Mouse (Mus musculus) hindbrain, embryonic 14.5 days (tissue): ENCODE results near the gene Olfml2a. TPM values are rescaled to one million over a fixed set of nuclear protein-coding genes. Genes with fewer than 3 reads are reported as not detected.

Source experiments
- ATAC-seq: fragments of 200-750 bp; cut with Nextera tagmentation; 2 replicates; pipeline ENCODE4 v1.8.0; 2017; ENCODE audit warnings: moderate number of reproducible peaks, mild to moderate bottlenecking, moderate TSS enrichment, moderate library complexity; ENCODE audit not compliant: low FRiP score
- DNase-seq: peaks from one replicate; pipeline ENCODE4 v3.0.0-alpha.2; 2015; ENCODE audit warnings: low spot score
- H3K27ac ChIP-seq: fragments of 300-500 bp; sonication (generic); 2 replicates; pipeline ENCODE4 v1.5.1; 2014; ENCODE audit warnings: mild to moderate bottlenecking, moderate library complexity
- H3K27me3 ChIP-seq: fragments of 300-500 bp; sonication (generic); 2 replicates; pipeline ENCODE4 v1.6.1; 2014; ENCODE audit warnings: mild to moderate bottlenecking, low read length, mixed read lengths; ENCODE audit not compliant: control insufficient read depth, insufficient read depth
- H3K36me3 ChIP-seq: fragments of 300-500 bp; sonication (generic); replicated peaks from 2 replicates; pipeline ENCODE4 v1.6.1; 2014; ENCODE audit not compliant: control insufficient read depth, insufficient read depth
- H3K4me1 ChIP-seq: fragments of 300-500 bp; sonication (generic); replicated peaks from 2 replicates; pipeline ENCODE4 v1.6.1; 2014; ENCODE audit warnings: antibody characterized with exemption, low read length, mixed read lengths; ENCODE audit not compliant: control insufficient read depth, insufficient read depth
- H3K4me2 ChIP-seq: fragments of 300-500 bp; sonication (generic); replicated peaks from 2 replicates; pipeline ENCODE4 v1.6.1; 2014; ENCODE audit warnings: mild to moderate bottlenecking, moderate library complexity
- H3K4me3 ChIP-seq: fragments of 300-500 bp; sonication (generic); replicated peaks from 2 replicates; pipeline ENCODE4 v1.5.1; 2014; ENCODE audit warnings: mild to moderate bottlenecking, low read length
- H3K9ac ChIP-seq: fragments of 300-500 bp; sonication (generic); 2 replicates; pipeline ENCODE4 v1.6.1; 2014
- H3K9me3 ChIP-seq: fragments of 300-500 bp; sonication (generic); 2 replicates; pipeline ENCODE4 v1.6.1; 2016; ENCODE audit warnings: low read length; ENCODE audit not compliant: control insufficient read depth
- WGBS: fragments of 180-500 bp; shearing (Covaris S2); extraction: QIAGEN DNeasy Blood & Tissue Kit; methylation state at CpG from one replicate; pipeline ENCODE4 v1.1.7; 2014; 5-methylcytosine and 5-hydroxymethylcytosine counted together
- polyA plus RNA-seq: library from polyadenylated mRNA; unstranded; fragments of >200 nt; fragmentation: Nextera tagmentation; extraction: Ambion mirVana; gene quantifications from 2 replicates; pipeline ENCODE4 v1.2.1, GENCODE M21; 2014

Olfml2a gene
- polyA plus RNA-seq, 1 experiment from 2014 or later = 4.6 TPM

- Histone ChIP-seq H3K4me2 (0 out of 2 replicates have a peak overlapping the region, but pooled peaks have one; percentile 6), H3K27me3 (peaks cover 6% of the 10 kb centered on the region; the same call in 1 of the 2 replicates), H3K9ac (no peak overlapping the region), H3K36me3 (no peaks in the 10 kb centered on the region), H3K4me3 (no peak overlapping the region), H3K4me1 (peaks cover 19% of the 10 kb centered on the region), H3K9me3 (no peaks in the 10 kb centered on the region), H3K27ac (no peak overlapping the region)
- DNase-seq (no peak), ATAC-seq (no peak)
- WGBS = 29% methylated on average over 3 of the region's 3 CpGs
Measured at GRCm38 (mm10) chr2:38923471-38923870, 8.3 kb upstream of the Olfml2a start.

GRCm38 (mm10) chr2:38923911-38924310 is 7.9 kb upstream of the Olfml2a start:
- Histone ChIP-seq H3K9ac (no peak overlapping the region), H3K9me3 (no peaks in the 10 kb centered on the region), H3K27ac (no peak overlapping the region), H3K4me3 (peak overlapping the region; percentile 88; the same call in 1 of the 2 replicates), H3K4me1 (peaks cover 19% of the 10 kb centered on the region), H3K36me3 (no peaks in the 10 kb centered on the region), H3K27me3 (peaks cover 6% of the 10 kb centered on the region; the same call in 1 of the 2 replicates), H3K4me2 (peak overlapping the region; percentile 96)
- 34% methylated on average over 2 of the region's 2 CpGs for WGBS
- ATAC-seq (no peak), DNase-seq (no peak)

- peak overlapping the region; percentile 88 for H3K4me3 ChIP-seq
- H3K9ac ChIP-seq = peak overlapping the region; percentile 84
- H3K9me3 ChIP-seq = no peaks in the 10 kb centered on the region
- DNase-seq (no peak), ATAC-seq (no peak)
- H3K4me2 ChIP-seq = peak overlapping the region; percentile 96
- no peaks in the 10 kb centered on the region for H3K36me3 ChIP-seq
- 4% methylated on average over 10 of the region's 10 CpGs for WGBS
- H3K4me1 ChIP-seq = peaks cover 19% of the 10 kb centered on the region
- peaks cover 6% of the 10 kb centered on the region; the same call in 1 of the 2 replicates for H3K27me3 ChIP-seq
- no peak overlapping the region for H3K27ac ChIP-seq
Measured at GRCm38 (mm10) chr2:38924571-38924970, 7.2 kb upstream of the Olfml2a start.

DNA sequence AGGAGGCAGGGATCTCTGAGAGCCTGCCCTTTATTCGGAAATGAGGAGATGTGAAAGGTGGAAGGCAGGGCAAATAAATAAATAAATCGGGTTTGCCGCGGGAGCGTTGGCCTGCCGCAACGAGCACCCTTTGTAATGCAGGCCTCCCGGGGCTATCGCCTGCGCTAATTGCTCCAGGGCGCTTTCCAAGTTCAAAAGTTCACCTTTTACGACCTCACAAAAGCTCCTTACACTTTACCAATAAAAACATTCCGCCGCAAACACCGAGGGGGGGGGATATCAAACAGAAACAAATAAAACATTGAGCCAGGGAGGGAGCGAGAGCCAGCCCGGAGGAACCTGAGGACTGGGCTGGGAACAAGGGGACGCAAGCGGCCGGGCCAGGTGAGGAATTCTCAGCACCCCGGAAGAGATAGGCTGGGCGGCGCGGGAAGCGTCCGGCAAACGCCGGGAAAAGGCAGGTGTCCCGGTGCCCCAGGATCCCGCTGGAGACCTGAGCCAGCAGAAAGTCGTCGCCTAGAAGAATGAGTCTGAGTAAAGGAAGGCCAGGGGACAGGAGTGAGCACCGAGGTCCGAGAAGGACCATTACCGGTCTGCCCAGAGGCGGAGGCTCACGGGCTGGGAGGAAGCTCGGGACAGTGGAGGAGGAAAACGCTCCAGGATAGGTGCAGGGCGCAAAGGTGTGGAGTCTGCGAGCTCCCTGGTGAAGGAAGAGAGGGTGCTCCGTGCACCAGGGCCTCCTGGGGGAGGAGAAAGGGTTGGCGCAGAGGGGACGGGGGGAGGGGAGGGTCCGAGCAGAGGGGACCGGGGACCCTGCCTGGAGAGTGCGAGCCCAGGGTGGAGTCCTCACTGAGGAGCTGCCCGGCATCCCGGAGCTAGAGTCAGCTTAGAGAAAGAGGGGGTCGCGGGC is 6.4 kb upstream of the Olfml2a start:
- Histone ChIP-seq H3K4me3 (peak overlapping the region; percentile 88), H3K4me2 (peak overlapping the region; percentile 96), H3K27me3 (peaks cover 6% of the 10 kb centered on the region; the same call in 1 of the 2 replicates), H3K9ac (peak overlapping the region; percentile 84), H3K4me1 (peaks cover 19% of the 10 kb centered on the region), H3K9me3 (no peaks in the 10 kb centered on the region), H3K36me3 (no peaks in the 10 kb centered on the region), H3K27ac (peak overlapping the region; percentile 30; the same call in 1 of the 2 replicates)
- ATAC-seq (peak; percentile 65), DNase-seq (no peak)
- under 1% methylated on average over 51 of the region's 51 CpGs for WGBS

DNA sequence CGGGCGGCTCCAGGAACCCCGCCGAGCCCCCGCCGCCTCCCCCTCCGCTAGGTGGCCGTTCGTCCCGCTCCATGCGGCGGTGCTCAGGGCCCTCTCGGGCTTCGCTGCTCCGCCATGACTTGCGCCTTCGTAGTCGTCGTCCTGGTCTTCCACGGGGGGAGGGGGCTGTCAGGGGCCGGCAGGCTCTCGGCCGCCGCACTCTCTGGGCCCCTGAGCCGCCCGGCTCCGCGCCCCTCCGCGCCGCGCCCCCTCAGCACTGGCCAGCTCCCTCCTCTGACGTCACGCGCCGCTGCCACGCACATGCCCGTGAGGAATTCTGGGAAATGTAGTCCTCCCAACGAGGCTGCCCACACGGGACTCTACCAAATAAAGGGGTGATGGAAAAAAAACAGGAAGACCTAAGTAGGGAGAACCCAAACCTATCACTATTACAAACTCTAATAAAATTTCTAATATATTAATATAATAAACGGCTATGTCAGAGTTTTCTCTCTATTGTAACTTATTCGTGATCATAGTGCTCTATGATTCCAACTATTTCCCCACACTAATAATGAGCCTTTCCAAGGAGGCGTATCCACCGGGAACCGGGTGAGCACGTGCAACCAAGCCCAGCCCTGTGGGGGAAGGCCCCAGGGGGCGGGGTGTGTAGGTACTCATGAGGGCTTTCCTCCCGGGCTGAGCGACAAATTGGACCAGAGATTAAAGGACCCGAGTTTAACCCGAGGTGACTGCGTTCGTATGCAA is 5.5 kb upstream of the Olfml2a start:
- peak; percentile 95 for ATAC-seq
- Histone ChIP-seq H3K4me2 (peak overlapping the region; percentile 96), H3K9me3 (no peaks in the 10 kb centered on the region), H3K27ac (peak overlapping the region; percentile 30; the same call in 1 of the 2 replicates), H3K36me3 (no peaks in the 10 kb centered on the region), H3K4me3 (peak overlapping the region; percentile 88), H3K9ac (peak overlapping the region; percentile 84), H3K4me1 (peaks cover 20% of the 10 kb centered on the region), H3K27me3 (peaks cover 7% of the 10 kb centered on the region; the same call in 1 of the 2 replicates)
- peak; percentile 97 for DNase-seq
- WGBS = under 1% methylated on average over 36 of the region's 53 CpGs

GRCm38 (mm10) chr2:38927115-38927979 is 4.4 kb upstream of the Olfml2a start, which contains the start of gene Nr6a1:
Gene Nr6a1, minus strand, starts transcription at chr2:38927688.
- Histone ChIP-seq H3K9ac (peak within 1 kb of the TSS; percentile 21; the same call in 1 of the 2 replicates), H3K9me3 (no peaks in the 10 kb centered on the region), H3K36me3 (no peaks in the 10 kb centered on the region), H3K4me1 (peaks cover 22% of the 10 kb centered on the region), H3K27me3 (peaks cover 10% of the 10 kb centered on the region; the same call in 1 of the 2 replicates), H3K4me2 (peak within 1 kb of the TSS; percentile 96), H3K27ac (no peak within 1 kb of the TSS), H3K4me3 (peak within 1 kb of the TSS; percentile 88)
- peak; percentile 84 for DNase-seq
- ATAC-seq = peak; percentile 10; the same call in 1 of the 2 replicates
- 8% methylated on average over 19 of the region's 19 CpGs for WGBS

GRCm38 (mm10) chr2:38930269-38930668 is 1.5 kb upstream of the Olfml2a start:
- WGBS = 71% methylated on average over 2 of the region's 2 CpGs
- H3K4me1 ChIP-seq = peaks cover 15% of the 10 kb centered on the region

GRCm38 (mm10) chr2:38933931-38934330 is 2.2 kb downstream of the Olfml2a start:
- Histone ChIP-seq H3K9ac (no peak overlapping the region), H3K4me1 (peaks cover 12% of the 10 kb centered on the region; the same call in 1 of the 2 replicates), H3K4me3 (no peak overlapping the region), H3K9me3 (no peaks in the 10 kb centered on the region), H3K27ac (no peak overlapping the region), H3K36me3 (no peaks in the 10 kb centered on the region), H3K27me3 (peaks cover 3% of the 10 kb centered on the region; the same call in 1 of the 2 replicates), H3K4me2 (no peak overlapping the region; the same call in 1 of the 2 replicates)
- no peak for DNase-seq
- no peak for ATAC-seq
- 18% methylated on average over 2 of the region's 2 CpGs for WGBS

More at GRCm38 (mm10) chr2:38930269-38930668, 1.5 kb upstream of the Olfml2a start:
- H3K27me3 ChIP-seq = peaks cover 3% of the 10 kb centered on the region; the same call in 1 of the 2 replicates
- DNase-seq (no peak), ATAC-seq (no peak)
- H3K27ac ChIP-seq = no peak overlapping the region
- no peak overlapping the region for H3K4me3 ChIP-seq
- no peaks in the 10 kb centered on the region for H3K36me3 ChIP-seq
- no peak overlapping the region for H3K4me2 ChIP-seq
- H3K9me3 ChIP-seq = no peaks in the 10 kb centered on the region
- H3K9ac ChIP-seq = no peak overlapping the region
